Mouse (Mus musculus) stomach, embryonic 16.5 days (tissue): ENCODE measurements at regions not wholly inside any gene's neighbourhood (a gene's known extent, or its start where the extent isn't known, plus 50 kb on each side); places are given as distances from the start of the nearest gene placed in this dataset.

Source experiments
- ATAC-seq: fragments of 200-750 bp; cut with Nextera tagmentation; 2 replicates; pipeline ENCODE4 v1.8.0; 2017; ENCODE audit warnings: moderate number of reproducible peaks, moderate TSS enrichment; ENCODE audit not compliant: insufficient read depth, low FRiP score
- H3K27ac ChIP-seq: fragments of 300-500 bp; sonication (generic); 2 replicates; pipeline ENCODE4 v1.5.1; 2014; ENCODE audit warnings: low read length
- H3K27me3 ChIP-seq: fragments of 300-500 bp; sonication (generic); 2 replicates; pipeline ENCODE4 v1.6.1; 2014; ENCODE audit warnings: low read length, control low read depth, mixed read lengths; ENCODE audit not compliant: control insufficient read depth, insufficient read depth
- H3K36me3 ChIP-seq: fragments of 300-500 bp; sonication (generic); 2 replicates; pipeline ENCODE4 v1.6.1; 2014; ENCODE audit warnings: low read length; ENCODE audit not compliant: control insufficient read depth, insufficient read depth
- H3K4me1 ChIP-seq: fragments of 300-500 bp; sonication (generic); 2 replicates; pipeline ENCODE4 v1.6.1; 2014; ENCODE audit warnings: low read length, control low read depth, mixed read lengths; ENCODE audit not compliant: control insufficient read depth, insufficient read depth
- H3K4me2 ChIP-seq: fragments of 300-500 bp; sonication (generic); 2 replicates; pipeline ENCODE4 v1.6.1; 2014; ENCODE audit warnings: low read depth, low read length, mixed read lengths
- H3K4me3 ChIP-seq: fragments of 300-500 bp; sonication (generic); replicated peaks from 2 replicates; pipeline ENCODE4 v1.5.1; 2014; ENCODE audit warnings: mild to moderate bottlenecking, low read length
- H3K9ac ChIP-seq: fragments of 300-500 bp; sonication (generic); 2 replicates; pipeline ENCODE4 v1.6.1; 2014; ENCODE audit warnings: low read length
- H3K9me3 ChIP-seq: fragments of 300-500 bp; sonication (generic); replicated peaks from 2 replicates; pipeline ENCODE4 v1.6.1; 2016; ENCODE audit warnings: low read length, control low read depth; ENCODE audit not compliant: control insufficient read depth
- WGBS: fragments of 180-500 bp; shearing (Covaris S2); extraction: QIAGEN DNeasy Blood & Tissue Kit; methylation state at CpG from one replicate; pipeline ENCODE4 v1.1.7; 2014; 5-methylcytosine and 5-hydroxymethylcytosine counted together

DNA sequence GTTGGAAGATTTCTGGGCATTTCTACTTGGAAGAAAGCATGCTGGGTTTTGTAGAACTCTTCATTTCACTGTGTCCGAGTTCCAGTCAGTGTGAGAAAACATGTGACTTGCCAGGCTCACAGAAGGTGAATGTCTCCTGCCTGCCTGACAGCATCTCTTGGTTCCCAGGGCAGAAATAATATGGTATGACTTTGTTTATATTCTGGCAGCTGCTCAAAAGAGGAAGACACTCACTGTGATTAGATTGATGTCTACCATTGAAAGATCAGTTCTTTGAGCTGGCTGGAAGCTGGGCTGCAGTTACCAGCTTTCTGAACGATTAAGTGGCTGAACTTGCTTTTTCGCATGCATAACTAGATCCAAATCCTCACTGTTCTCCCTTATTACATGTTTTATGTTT lies 1199.4 kb downstream of the Slc22a22 start:
- ATAC-seq = no peak
- no peak overlapping the region for H3K27ac ChIP-seq
- 46% methylated on average over 3 of the region's 3 CpGs for WGBS

DNA sequence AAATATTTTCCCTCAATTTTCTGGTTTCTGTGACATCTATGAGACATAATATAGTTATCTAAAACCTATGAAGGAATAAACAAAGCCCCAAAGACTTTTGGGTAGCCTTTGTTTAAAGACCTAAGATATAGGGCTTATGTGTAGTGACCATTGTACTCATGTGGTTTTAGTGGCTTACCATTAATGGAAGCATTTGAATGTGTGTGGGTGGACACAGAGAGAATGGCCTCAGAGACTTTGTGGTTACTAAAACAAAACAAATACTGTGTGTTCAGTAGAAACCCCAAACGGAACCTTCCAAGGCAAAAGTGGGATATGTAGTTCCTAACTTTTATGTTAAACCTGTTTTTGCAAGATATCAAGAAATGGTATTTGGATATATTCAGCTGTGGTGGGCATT lies 1228.7 kb downstream of the Slc22a22 start:
- H3K9ac ChIP-seq = no peak overlapping the region
- H3K27ac ChIP-seq = no peak overlapping the region
- no peak overlapping the region for H3K4me3 ChIP-seq
- no peaks in the 10 kb centered on the region for H3K9me3 ChIP-seq
- H3K36me3 ChIP-seq = no peaks in the 10 kb centered on the region
- 62% methylated on average over 1 of the region's 1 CpGs for WGBS
- no peaks in the 10 kb centered on the region; the same call in 1 of the 2 replicates for H3K4me1 ChIP-seq
- H3K27me3 ChIP-seq = no peaks in the 10 kb centered on the region
- no peak for ATAC-seq
- H3K4me2 ChIP-seq = no peak overlapping the region

More for the DNA sequence above, 1199.4 kb downstream of the Slc22a22 start:
- Histone ChIP-seq H3K4me2 (no peak overlapping the region), H3K27me3 (no peaks in the 10 kb centered on the region), H3K9me3 (no peaks in the 10 kb centered on the region), H3K36me3 (no peaks in the 10 kb centered on the region), H3K4me1 (peaks cover 4% of the 10 kb centered on the region; the same call in 1 of the 2 replicates), H3K9ac (no peak overlapping the region), H3K4me3 (no peak overlapping the region)

DNA sequence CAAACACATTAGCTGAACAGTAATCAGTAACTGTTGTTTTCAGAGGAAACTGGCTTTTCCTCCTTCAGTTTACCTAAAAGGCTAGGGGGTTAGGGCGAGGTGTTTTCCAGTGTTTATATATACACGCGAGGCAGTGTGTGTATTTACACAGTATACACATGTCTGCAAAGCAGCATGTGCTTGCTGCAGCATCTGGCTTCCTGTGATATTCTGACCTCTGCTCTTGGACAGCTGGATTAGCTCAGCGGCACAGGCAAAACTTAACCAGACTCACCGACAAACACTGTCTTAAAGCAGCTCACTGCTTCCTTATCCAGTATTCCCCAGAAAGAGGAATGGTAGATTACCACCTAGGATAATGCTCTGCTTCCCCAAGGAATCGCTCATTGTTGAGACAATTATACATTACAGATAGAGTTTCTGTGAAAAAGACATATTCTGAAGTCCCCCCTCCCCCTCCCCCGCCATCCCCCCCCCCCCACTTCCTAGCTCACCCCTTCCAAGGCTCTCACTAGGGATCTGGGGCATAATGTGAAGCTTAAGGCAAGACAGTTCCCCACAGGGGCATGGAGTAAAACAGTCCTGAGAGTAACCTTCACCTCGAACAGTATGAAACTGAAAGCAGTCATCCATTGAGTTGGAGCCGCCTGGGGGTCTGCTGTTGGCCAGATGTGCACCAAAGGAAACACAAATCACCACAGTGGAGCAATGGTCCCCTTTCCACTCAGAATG lies 1233.3 kb downstream of the Slc22a22 start:
- H3K9ac ChIP-seq = no peak overlapping the region
- ATAC-seq = peak; percentile 68; the same call in 1 of the 2 replicates

GRCm38 (mm10) chr15:56202552-56202951 lies 1274.9 kb downstream of the Slc22a22 start:
- no peak for ATAC-seq
- no peak overlapping the region for H3K4me3 ChIP-seq
- no peak overlapping the region for H3K9ac ChIP-seq
- no peaks in the 10 kb centered on the region for H3K27me3 ChIP-seq
- H3K4me1 ChIP-seq = 0 out of 2 replicates have a peak, but pooled peaks cover 1% of the 10 kb centered on the region
- no peak overlapping the region for H3K27ac ChIP-seq
- 48% methylated on average over 5 of the region's 5 CpGs for WGBS
- no peak overlapping the region for H3K4me2 ChIP-seq
- H3K9me3 ChIP-seq = no peaks in the 10 kb centered on the region
- no peaks in the 10 kb centered on the region for H3K36me3 ChIP-seq

More for the DNA sequence above, 1233.3 kb downstream of the Slc22a22 start:
- Histone ChIP-seq H3K9me3 (no peaks in the 10 kb centered on the region), H3K4me1 (no peaks in the 10 kb centered on the region; the same call in 1 of the 2 replicates), H3K27ac (no peak overlapping the region), H3K27me3 (no peaks in the 10 kb centered on the region), H3K4me3 (no peak overlapping the region), H3K4me2 (no peak overlapping the region), H3K36me3 (no peaks in the 10 kb centered on the region)
- 32% methylated on average over 9 of the region's 9 CpGs for WGBS

GRCm38 (mm10) chr15:56199336-56199735 lies 1278.1 kb downstream of the Slc22a22 start:
- Histone ChIP-seq H3K4me3 (no peak overlapping the region), H3K9ac (no peak overlapping the region), H3K36me3 (no peaks in the 10 kb centered on the region), H3K9me3 (no peaks in the 10 kb centered on the region), H3K4me1 (0 out of 2 replicates have a peak, but pooled peaks cover 3% of the 10 kb centered on the region), H3K27ac (no peak overlapping the region), H3K27me3 (no peaks in the 10 kb centered on the region), H3K4me2 (no peak overlapping the region)
- ATAC-seq = no peak
- 40% methylated on average over 2 of the region's 2 CpGs for WGBS

DNA sequence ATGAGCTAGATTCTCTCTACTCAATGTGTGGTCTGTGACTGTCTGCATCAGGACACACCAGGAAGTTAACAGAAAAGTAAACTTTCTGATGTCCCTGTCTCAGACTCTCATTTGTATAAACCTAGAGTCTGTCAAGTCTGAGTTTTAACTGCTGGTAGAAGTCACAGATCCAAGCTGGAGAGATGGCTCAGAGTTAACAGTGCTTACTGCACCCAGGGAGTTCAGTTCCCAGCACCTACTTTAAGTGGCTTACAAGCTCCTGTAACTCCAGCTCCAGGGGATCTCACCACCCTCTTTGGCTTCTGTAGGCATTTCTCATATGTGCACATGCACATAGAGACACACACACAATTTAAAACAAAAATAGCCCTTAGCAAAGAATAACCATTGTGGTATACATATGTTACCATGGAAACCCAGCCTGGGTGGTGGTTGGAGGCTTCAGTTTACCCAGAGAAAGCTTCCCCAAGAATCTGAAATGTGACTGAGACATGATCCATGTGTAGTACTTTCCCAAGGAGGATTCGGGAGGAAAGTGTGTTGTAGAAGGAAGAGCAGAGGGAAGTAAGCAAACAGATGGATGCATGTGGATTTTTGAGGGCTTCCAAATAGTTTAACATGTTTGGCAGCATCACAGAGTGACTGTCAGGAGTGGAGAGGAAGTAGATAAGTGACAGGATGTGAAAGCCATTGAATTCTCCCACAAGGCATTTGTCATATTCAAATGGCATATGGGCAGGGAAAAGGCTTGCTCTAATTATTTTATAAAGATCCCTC lies 1279.8 kb downstream of the Slc22a22 start:
- peak overlapping the region; percentile 52 for H3K27ac ChIP-seq
- ATAC-seq = peak; percentile 56; the same call in 1 of the 2 replicates

GRCm38 (mm10) chr15:56166236-56166635 lies 1311.2 kb downstream of the Slc22a22 start:
- 69% methylated on average over 6 of the region's 6 CpGs for WGBS
- H3K4me2 ChIP-seq = no peak overlapping the region

More for the DNA sequence above, 1279.8 kb downstream of the Slc22a22 start:
- 0 out of 2 replicates have a peak, but pooled peaks cover 3% of the 10 kb centered on the region for H3K4me1 ChIP-seq
- 27% methylated on average over 1 of the region's 1 CpGs for WGBS
- H3K4me2 ChIP-seq = no peak overlapping the region
- no peak overlapping the region for H3K9ac ChIP-seq
- H3K9me3 ChIP-seq = no peaks in the 10 kb centered on the region
- no peak overlapping the region for H3K4me3 ChIP-seq
- H3K27me3 ChIP-seq = no peaks in the 10 kb centered on the region
- no peaks in the 10 kb centered on the region for H3K36me3 ChIP-seq

GRCm38 (mm10) chr15:56158726-56159125 lies 1318.7 kb downstream of the Slc22a22 start:
- Histone ChIP-seq H3K4me3 (no peak overlapping the region), H3K9me3 (no peaks in the 10 kb centered on the region), H3K27ac (no peak overlapping the region), H3K27me3 (no peaks in the 10 kb centered on the region), H3K4me2 (no peak overlapping the region), H3K4me1 (no peaks in the 10 kb centered on the region), H3K9ac (no peak overlapping the region), H3K36me3 (no peaks in the 10 kb centered on the region)
- ATAC-seq = no peak
- 52% methylated on average over 2 of the region's 2 CpGs for WGBS

More at GRCm38 (mm10) chr15:56166236-56166635, 1311.2 kb downstream of the Slc22a22 start:
- H3K9me3 ChIP-seq = no peaks in the 10 kb centered on the region
- H3K36me3 ChIP-seq = no peaks in the 10 kb centered on the region
- no peak overlapping the region for H3K9ac ChIP-seq
- ATAC-seq = no peak
- no peak overlapping the region for H3K4me3 ChIP-seq
- no peaks in the 10 kb centered on the region for H3K27me3 ChIP-seq
- no peak overlapping the region for H3K27ac ChIP-seq
- H3K4me1 ChIP-seq = no peaks in the 10 kb centered on the region

- Histone ChIP-seq H3K4me2 (no peak overlapping the region), H3K4me3 (no peak overlapping the region), H3K4me1 (no peaks in the 10 kb centered on the region), H3K36me3 (no peaks in the 10 kb centered on the region), H3K9me3 (no peaks in the 10 kb centered on the region), H3K27ac (no peak overlapping the region), H3K9ac (no peak overlapping the region), H3K27me3 (no peaks in the 10 kb centered on the region)
- ATAC-seq = no peak
- WGBS = 78% methylated on average over 3 of the region's 3 CpGs
These were observed 1338.0 kb downstream of the Slc22a22 start for GRCm38 (mm10) chr15:56139451-56139850.
